Mouse (Mus musculus) heart, adult 2 months (tissue): ENCODE measurements around the gene Aire.

Experiments used
- CTCF ChIP-seq: fragments of 200-600 bp; IDR thresholded peaks from 2 replicates; pipeline ENCODE4 v1.8.1; 2022; ENCODE audit warnings: antibody characterized with exemption, mild to moderate bottlenecking, moderate library complexity
- EP300 ChIP-seq: fragments of 200-500 bp; IDR thresholded peaks from 2 replicates; pipeline ENCODE4 v1.6.1; 2011; ENCODE audit warnings: low read depth, low read length, control low read depth; ENCODE audit not compliant: insufficient read depth
- POLR2A ChIP-seq: fragments of 200-500 bp; IDR thresholded peaks from 2 replicates; pipeline ENCODE4 v1.6.1; 2011; ENCODE audit warnings: mild to moderate bottlenecking, low read depth, low read length, control low read depth; ENCODE audit not compliant: insufficient read depth

DNA sequence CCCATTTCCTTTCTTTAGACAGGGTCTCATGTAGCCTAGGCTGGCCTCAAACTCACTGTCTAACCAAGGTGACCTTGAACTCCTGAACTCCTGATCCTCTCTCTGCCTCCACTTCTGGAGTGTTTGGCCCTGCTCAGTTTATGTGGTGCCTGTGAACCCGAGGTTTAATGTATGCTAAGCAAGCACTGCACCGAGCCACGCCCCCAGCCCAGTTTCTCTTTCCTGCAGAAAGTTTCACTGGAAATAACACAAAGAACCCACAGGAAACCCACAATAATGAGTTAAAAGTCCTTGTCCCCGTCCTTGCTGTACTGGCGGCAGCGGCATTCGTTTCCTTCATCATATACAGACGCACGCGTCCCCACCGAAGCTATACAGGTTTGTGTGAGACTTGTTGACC lies 31.6 kb upstream of the Aire start:
- no peak for TF ChIP-seq POLR2A
- TF ChIP-seq CTCF = no peak
- no peak for TF ChIP-seq EP300
